Mouse (Mus musculus): ENCODE results near the gene Fam189a1. TPM values are rescaled to one million over a fixed set of nuclear protein-coding genes. Genes with fewer than 3 reads are reported as not detected.
A peak's percentile ranks its signal among the peaks of the same experiment; 100 is the strongest.

Fam189a1 gene
- polyA plus RNA-seq, 1 experiment: 45.7 TPM

DNA sequence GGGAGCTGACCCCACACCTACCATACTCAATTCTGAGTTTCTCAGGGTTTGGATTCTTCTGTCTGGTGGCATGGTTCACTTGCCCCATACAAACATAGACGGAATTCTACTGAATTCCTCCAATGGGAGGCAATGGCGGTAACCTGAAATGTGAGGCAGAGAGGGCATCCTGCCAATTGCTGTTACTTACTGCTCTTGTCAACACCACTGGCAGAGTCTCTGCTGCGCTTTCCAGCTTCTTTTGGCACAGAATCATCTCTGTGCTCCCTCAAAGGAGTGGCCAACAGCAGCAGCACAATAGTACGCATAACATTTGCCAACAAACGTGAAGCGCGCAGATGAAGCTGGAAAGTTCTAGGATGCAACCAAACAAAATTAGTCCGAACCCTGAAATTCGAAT, 266.5 kb downstream of the Fam189a1 start:
- DNase-seq (ENCODE audit: extremely low spot score in 1 of 2, low spot score in 1 of 2): peak in 1 of 2 experiments; percentile 58

DNA sequence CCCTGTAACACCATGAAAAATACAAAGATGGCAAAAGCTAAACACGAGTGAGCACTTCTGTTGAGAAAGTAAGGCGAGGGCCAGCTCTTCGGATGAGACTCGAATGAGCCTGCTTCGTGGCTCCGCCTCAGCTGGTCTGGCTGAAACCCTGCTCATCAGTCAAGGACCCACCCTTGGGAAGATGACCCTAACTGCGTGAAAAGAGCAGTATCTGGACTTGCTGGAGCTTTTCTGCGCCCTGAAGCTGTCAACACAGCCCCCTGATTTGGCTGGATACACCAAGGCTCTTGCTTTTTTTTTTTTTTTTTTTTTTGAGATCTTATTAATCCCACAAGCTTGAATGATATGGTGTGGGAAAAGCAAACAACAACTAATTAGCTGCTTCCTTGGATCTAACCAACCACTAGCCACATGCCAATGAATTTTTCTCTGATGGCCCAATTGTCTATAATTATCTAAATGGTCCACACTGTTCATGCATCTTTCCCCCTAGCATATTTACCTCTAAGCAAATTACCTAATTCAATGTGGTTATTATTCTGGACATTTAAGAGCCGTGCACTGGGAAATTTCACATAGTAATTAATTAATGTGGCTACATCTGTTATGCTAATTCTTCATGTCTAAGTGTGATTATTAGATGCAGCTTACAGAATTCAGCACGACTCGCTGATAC, 272.0 kb downstream of the Fam189a1 start:
- DNase-seq (ENCODE audit: extremely low spot score in 1 of 2, low spot score in 1 of 2): no peak

DNA sequence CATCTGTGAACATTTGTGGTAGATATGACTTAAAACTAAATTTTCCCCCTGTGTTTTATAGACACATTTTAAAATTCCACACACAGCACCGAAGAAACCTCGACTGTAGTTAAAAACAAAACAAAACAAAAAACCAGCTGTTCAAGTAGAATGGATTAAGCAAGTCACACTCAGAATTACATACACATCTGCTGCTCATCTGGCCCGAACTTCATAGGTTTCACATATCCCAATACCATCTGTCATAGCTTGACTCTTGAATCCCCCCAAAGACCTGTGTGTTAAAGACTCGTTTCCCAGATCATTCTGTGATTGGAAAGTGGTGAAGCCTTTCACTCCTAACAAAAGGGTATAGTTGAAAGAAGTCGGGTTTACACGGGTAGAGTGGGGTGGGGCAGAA, 274.1 kb downstream of the Fam189a1 start:
- DNase-seq (ENCODE audit: extremely low spot score in 1 of 2, low spot score in 1 of 2): no peak

DNA sequence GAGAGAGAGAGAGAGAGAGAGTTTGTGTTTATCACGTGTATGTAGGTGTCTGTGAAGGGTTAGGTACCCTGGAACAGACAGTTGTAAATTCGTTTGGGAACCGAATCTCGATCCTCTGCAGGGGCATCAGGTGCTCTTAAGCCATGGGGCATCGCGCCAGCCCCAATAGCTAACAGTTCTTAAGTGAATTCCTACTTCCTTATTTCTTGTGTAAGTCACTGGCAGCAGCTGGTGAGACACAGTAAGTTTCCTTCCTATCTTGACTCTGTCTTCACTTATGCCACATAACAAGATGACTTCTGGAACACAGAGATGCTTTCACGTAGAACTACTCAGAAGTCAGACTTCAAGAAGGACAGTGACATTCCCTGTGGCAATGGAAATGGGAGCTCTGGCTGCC, 275.0 kb downstream of the Fam189a1 start:
- DNase-seq (ENCODE audit: extremely low spot score in 1 of 2, low spot score in 1 of 2): no peak

DNA sequence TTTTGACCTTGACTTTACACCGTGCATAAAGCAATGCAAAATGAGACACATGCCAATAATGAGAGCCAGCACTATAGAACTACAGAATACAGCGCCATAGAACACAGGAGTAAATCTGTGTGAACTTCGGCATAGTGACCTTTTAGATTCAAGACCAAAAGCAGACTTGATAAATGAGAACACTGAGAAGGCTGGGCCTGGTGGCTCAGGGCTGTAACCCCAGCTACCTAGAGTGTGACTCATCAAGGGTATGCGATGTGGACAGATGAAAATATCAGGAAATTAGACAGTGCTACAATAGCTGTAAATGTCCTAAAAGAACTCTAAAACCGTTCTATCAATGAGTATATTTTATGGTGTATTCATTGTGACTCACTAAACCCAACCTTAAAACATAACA, 276.0 kb downstream of the Fam189a1 start:
- DNase-seq (ENCODE audit: extremely low spot score in 1 of 2, low spot score in 1 of 2): no peak

DNA sequence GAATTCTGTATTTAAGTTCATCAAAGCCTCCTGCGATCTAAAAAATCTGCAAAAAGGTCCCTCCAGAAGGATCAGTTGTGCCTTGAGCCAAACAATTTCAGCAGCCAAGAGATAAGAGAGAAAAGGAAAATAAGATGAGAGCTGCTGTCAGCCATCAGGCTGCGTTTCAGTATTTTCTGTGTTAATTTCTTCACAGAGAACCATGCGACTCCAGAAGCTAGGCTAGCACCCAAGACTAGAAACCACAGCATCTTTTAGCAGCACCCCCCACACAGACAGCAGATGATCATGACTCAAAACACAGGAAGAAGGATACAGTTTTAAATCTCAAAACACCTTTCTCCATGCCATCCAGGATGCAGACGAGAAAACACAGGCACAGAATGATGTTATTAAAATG, 281.4 kb downstream of the Fam189a1 start:
- peak in 1 of 2 experiments; percentile 71 for DNase-seq (ENCODE audit: extremely low spot score in 1 of 2, low spot score in 1 of 2)

DNA sequence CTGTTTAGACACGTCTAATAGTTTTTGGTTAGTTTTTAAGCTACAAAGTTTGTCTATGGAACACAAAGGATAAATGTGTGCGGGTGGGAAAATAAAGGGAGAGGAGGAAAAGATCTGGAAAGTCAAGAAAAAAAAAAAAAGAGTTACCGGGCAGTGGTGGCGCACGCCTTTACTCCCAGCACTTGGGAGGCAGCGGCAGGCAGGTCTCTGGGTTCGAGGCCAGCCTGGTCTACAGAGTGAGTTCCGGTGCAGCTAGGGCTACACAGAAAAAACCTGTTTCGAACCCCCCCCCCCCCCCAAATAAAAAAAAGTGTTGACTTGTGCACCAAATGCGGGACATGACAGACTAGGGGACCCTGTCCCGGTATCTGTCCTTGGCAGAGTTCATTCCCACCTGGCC, 283.1 kb downstream of the Fam189a1 start:
- no peak for DNase-seq (ENCODE audit: extremely low spot score in 1 of 2, low spot score in 1 of 2)

DNA sequence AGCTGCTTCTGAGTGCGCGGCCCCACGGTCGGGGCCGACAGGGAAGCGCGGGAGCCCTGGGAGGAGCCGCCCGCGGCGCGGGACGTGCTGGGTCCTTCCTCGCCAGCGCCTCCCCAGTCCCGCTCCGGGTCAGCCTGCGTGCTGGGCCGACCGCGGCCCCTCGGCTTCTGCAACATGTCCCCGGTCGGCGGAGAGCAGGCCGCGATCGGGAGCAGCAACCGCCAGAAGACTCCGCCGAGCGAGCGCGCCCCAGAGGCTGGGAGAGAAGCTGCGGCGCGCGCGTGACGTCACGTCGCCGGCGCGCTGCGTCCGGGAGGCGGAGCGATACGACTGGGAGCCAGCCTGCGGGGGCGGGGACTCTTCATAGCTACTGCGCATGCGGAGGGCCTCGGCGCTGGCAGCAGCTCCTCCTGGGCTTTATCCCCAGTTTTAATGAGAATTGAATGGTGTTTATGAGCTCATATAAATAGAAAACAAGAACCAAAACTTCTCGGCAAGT, 283.6 kb downstream of the Fam189a1 start, which contains the start of gene Nsmce3:
Gene Nsmce3, minus strand, starts transcription at position 255 of the 499 bp plus-strand sequence.
- DNase-seq (ENCODE audit: extremely low spot score in 1 of 2, low spot score in 1 of 2): peak; percentile 91 to 98

DNA sequence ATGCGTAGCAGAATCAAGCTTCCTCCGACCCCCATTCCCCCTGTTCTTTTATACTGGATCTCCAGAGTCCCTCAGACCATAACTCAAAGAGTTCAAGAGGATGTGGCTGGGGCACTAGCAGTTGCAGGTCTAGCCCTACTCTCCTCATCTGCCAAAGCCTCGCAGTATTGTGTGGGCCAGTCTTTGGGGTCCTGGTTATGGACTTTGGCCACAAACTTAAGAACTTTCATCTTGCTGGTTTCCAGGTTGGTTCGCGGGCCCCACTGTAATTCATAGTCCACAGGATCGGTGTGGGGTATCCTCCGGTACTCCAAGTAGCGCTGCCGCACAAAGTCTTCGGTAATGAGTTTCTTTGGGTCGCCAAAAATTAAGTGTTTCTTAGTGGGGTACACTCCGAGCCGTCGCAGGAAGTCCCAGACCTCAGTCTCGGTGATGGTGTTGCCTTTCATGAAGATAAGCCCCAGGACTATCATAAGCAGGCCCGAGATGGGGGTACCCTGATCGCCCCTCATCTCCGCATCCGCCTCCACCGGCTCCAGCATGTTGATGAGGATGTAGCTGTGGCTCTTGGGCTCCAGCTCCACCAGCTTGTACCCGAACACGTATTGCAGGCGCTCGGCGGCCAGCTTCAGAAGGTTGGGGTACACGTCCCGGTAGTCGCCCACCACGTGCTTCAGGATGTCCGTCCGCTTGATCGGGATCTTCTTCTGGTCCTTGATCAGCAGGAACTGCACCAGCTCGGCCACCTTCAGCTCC, 284.2 kb downstream of the Fam189a1 start:
- DNase-seq (ENCODE audit: extremely low spot score in 1 of 2, low spot score in 1 of 2): no peak

DNA sequence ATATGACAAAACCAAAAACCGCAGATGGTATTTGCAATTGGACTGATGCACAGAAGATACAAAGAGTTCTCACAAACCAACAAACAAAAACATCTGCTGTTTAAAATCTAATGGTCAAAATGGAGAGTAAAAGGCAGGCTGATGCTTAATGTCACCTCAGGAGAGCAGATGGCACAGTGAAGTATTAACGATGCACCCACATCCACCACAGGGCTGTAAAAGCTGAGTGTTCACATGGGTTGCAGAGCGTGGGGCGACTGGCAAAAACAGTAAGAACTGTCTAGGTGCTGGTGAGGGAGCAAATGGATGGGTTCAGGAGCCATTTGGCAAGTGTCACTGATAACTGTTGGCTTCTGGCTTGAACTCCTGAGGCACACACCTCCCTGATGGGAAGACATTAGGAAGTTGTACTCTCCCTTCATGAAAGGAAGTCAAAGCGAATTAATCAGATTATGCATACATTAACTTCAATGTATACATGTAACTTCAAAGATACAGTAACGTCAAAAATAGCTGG, 286.8 kb downstream of the Fam189a1 start:
- peak in 1 of 2 experiments; percentile 28 for DNase-seq (ENCODE audit: extremely low spot score in 1 of 2, low spot score in 1 of 2)

DNA sequence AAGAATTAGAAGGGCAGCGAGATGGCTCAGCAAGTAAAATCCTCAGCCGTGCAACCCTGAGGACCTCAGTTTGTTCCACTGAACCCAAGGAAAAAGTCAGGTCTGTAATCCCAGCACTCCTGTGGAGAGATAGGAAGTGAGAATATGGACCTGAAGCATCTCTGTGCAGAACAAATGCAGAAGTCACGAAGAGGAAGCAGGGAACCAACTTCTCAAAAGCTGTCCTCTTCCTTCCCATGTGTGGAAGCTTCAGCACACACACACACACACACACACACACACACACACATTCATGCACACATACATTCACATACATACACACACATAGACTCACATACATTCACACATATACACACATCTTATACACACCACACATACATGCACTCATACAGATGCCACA, 292.8 kb downstream of the Fam189a1 start:
- no peak for DNase-seq (ENCODE audit: extremely low spot score in 1 of 2, low spot score in 1 of 2)

DNA sequence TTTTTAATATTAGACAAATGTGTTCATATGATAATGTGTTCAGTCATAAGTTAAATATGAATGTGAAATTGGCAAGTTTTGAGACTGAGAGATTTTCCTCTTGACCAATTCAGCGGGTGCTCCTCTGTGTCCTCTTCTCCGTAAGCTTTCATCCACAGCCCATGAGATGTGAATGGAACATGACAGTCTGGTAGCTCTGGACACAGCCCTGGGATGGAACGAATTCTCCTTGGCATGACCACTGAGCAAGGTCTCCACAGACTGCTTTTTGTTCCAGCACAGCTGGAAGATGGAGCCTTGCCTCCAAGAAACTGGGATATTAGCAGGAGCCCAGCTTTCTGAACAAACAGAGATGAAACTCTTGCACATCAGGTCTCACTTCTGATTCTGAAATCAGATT, 293.4 kb downstream of the Fam189a1 start:
- DNase-seq (ENCODE audit: extremely low spot score in 1 of 2, low spot score in 1 of 2): no peak

DNA sequence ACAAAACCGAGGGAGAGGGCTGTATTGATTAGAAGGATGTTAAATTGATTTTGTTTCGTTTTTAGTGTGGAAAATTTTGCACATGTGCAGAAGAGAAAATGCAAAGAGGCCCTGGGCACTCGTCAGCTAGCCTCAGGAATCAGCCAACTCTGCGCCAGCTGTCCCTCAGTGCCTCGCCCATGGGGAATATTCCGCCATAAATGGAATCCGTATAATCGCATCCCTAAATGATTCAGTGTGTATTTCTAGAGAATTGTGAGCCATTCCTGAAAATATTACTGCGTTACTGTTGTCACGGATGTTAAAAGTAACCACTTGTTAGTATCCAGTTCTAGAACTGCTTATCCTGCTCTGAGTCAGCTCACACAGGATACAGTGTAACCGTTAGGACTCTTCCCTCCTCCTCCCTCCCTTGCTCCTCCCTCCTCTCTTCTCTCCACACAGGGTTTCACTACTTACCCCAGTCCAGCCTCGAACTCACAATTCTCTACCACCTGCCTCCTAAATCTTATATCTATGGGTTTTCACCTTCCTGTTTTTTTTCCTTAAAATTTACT, 299.8 kb downstream of the Fam189a1 start:
- DNase-seq (ENCODE audit: extremely low spot score in 1 of 2, low spot score in 1 of 2): no peak

DNA sequence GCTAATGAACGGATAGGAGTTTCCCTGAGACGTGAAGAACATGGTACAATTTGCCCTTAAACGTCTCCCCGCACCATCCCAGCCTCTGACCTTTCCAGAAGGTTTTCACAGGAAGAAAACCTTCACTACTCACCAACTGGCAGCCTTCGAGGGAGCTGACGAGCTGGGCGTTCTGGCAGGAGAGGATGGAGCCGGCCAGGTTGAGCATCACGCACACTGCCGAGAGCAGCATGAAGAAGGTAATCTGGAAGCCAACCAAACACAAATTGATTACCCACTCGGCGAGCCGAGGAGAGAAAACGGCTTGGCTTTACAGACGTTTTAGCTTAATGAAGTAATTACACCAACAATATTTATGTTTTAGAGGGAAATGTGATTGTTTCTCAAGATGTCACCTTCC, 300.4 kb downstream of the Fam189a1 start:
- no peak for DNase-seq (ENCODE audit: extremely low spot score in 1 of 2, low spot score in 1 of 2)

DNA sequence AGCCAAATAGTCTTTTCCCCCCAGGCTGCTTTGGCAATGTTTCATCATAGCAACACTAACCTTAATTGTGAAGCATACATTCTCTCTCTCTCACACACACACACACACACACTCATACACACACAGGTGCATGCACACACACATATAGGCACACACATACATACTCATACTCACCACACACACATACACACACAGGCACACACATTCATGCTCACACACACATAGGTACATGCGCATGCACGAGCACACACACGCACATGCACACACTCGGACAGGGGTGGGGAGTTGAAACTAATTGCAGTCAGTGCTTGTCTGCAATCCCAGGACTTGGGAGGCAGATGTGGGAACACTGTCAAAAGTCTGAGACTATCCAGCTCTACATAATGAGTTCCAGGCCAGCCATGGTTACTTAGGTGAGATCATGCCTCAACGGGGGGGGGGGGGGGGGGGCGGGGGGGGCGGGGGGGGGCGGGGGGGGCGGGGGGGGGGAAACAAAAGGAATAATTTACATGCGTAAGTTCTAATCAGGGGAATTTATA, 300.9 kb downstream of the Fam189a1 start:
- DNase-seq (ENCODE audit: extremely low spot score in 1 of 2, low spot score in 1 of 2): no peak

DNA sequence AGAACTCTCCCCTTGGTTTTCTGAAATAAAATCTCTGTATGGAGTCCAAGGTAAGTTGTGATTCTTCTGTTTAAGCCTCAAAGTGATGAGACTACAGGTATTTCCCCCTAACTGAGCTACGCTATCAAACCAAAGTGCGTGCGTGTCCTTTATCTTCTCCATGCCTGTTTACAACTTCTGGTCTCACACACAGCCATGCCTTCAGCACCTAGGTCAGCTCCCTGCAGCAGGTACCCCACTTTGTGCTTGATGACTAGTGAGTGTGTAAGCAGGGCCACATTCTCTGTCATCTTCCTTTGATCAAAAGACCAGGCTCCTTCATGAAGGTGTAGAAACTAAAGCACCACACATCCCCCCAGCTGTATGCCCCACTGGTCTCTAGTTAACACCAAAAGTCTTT, 305.6 kb downstream of the Fam189a1 start:
- no peak for DNase-seq (ENCODE audit: extremely low spot score in 1 of 2, low spot score in 1 of 2)

DNA sequence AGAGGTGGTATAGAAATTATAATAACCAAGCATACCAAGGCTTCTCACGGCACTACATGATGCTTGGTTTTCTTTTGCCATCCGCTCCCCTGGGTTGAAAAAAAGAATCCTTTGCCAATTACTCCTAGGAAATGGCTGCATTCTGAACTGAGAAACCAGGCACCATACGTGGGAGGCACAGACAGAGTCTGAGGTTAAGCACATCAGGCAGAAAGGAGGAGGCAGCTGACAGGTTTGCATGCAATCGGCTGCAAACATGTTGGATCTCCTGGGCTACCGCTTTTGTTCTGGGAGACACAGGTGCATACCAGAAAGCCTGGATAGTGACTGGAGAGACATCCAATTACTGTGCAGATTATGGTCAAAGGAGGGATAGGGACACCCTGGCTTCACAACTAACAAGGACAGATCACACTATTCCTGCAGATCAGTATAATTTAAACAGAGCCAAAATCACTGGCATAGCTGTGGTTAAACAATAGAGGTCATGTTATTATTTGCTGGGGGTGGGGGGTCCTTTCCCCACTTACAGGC, 308.9 kb downstream of the Fam189a1 start:
- DNase-seq (ENCODE audit: extremely low spot score in 1 of 2, low spot score in 1 of 2): no peak

DNA sequence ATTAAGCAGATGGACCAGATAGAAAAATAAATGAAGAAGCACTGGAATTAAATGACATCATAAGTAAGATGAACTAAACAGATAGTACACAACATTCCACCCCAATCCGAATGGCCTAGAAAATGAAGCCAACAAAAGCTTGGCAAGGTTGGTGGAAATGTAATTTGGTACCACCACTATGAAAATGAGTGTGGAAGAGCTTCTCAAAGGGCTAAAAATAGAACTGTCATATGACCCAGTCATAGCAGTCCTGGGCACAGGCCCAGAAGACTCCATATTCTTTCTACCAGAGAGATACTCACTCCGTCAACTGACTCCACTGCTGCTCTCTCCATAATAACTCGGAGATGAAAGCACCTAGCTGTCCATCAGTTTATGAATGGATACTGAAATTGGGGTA, 310.3 kb downstream of the Fam189a1 start:
- DNase-seq (ENCODE audit: extremely low spot score in 1 of 2, low spot score in 1 of 2): no peak

DNA sequence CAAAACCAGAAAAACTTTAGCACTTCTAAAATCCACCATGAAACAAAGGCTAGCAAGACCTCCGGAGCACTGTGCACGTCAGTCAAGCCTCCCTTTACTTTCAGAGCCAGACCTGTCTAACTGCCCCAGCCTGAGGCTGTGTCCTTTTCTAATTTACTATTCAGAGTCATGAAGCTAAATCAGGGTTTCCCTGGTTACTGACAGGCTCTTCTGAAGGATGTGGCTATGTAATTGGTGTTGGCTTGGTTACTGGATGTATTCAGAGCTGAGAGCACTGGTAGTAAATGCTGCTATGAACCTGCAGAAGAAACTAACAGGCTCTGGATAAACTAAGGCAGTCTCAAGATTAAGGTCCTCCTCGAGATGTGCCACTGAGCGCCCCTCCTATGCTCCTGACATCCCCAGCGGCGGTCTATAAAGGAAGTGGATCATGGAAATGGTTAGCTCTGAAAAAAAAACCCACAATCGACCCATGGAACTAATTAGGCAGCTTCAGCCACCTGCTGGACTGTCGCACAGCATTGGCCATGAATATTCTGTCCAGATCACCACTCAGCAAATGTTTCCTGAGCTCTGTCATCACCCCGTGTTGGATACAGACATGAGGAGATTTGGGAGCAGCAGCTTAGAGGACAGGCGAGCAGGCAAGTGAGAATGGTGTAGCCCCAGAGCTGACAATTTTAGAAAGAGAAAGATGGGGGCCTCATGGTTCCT, 315.3 kb downstream of the Fam189a1 start:
- DNase-seq (ENCODE audit: extremely low spot score in 1 of 2, low spot score in 1 of 2): no peak

DNA sequence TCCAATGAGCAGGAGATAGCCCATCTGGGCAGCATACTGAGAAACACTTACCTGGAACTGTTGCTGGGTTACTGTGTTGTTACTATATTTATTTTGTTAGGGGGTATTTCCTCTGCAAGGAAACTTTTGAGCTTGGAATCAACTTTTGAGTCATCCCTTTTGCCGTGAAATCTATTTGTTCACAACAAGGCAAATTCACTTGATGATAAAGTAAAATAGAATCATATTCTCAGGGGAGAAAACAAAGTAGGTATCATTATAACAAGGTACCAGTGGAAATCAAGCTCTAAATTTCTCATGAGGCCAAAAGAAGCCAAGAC, 315.8 kb downstream of the Fam189a1 start:
- no peak for DNase-seq (ENCODE audit: extremely low spot score in 1 of 2, low spot score in 1 of 2)

All from frontal cortex, adult 2 months (tissue).